Mouse (Mus musculus) cortical plate, adult 2 months (tissue): Measurements from ENCODE around the gene Ptprt.

Source experiments
- CTCF ChIP-seq: fragments of 200-500 bp; IDR thresholded peaks from 2 replicates; pipeline ENCODE4 v1.5.1; 2011; ENCODE audit warnings: mild to moderate bottlenecking, control low read depth, low read length; ENCODE audit not compliant: insufficient read depth; ENCODE audit errors: extremely low read depth
- POLR2A ChIP-seq: fragments of 200-500 bp; IDR thresholded peaks from 2 replicates; pipeline ENCODE4 v1.6.1; 2011; ENCODE audit warnings: mild to moderate bottlenecking, low read length, control low read depth; ENCODE audit not compliant: insufficient read depth; ENCODE audit errors: extremely low read depth

DNA sequence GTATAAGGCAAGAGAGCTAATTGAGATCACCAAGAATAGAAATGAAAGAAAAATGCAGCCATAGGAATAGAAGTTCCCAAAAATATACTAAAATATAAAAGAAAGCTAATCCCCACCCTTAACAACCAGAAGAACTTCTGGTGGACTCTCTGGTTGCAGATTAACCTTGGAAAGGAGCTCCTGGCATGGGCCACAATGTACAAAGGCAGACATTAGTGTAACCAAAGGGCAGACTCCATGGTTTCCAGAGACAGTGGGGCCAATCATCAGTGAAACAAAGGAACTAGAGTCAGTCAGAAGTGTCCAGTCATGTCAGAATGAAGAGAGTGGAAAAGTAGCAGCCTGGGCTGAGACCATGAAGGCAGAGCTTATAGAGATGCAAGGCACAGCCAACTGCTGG is 440.4 kb downstream of the Ptprt start:
- TF ChIP-seq CTCF (no peak), POLR2A (no peak)
